Mouse (Mus musculus) E14TG2a.4 (cell line): ENCODE data around the gene Srpx.

Source experiments
- CTCF ChIP-seq: conservative IDR thresholded peaks from 2 replicates; pipeline ENCODE4 v1.5.1; 2014; ENCODE audit warnings: low read length
- POU5F1 ChIP-seq: IDR thresholded peaks from 2 replicates; pipeline ENCODE4 v1.6.1; 2014; ENCODE audit warnings: low read length, borderline replicate concordance

- TF ChIP-seq POU5F1 (no peak), CTCF (no peak)
Observed at GRCm38 (mm10) chrX:10079981-10080380, 37.5 kb downstream of the Srpx start.
